In genomic region chr8:91445516-91445915, GRCm38 (mm10) we compare ENCODE assay signal across 19 mouse cellular contexts.
A peak's percentile ranks its signal among the peaks of the same experiment; 100 is the strongest.
DNase-seq lines count a peak whose midpoint lies in the region; ATAC-seq lines count a peak whose summit lies in the region.
"Had no signal": no experiment of that assay in that cellular context is flagged by ENCODE, and none has a peak within 500 bp of the region (broad histone marks: within the 10 kb centered on the region; RNA-seq: fewer than 3 reads in every experiment).

No protein-coding gene starts in this region.

- H3K27me3 ChIP-seq in embryonic facial prominence, embryonic 12.5 days: no peaks in the 10 kb centered on the region
- H3K27me3 ChIP-seq in limb, embryonic 13.5 days: no peaks in the 10 kb centered on the region
- H3K27me3 ChIP-seq: heart, embryonic 12.5 days; lung, embryonic 15.5 days; megakaryocyte, embryonic 14.5 days had no signal

- H3K4me3 ChIP-seq in embryonic facial prominence, embryonic 12.5 days: no peak overlapping the region
- H3K4me3 ChIP-seq in limb, embryonic 13.5 days: no peak overlapping the region
- H3K4me3 ChIP-seq: heart, embryonic 12.5 days; lung, embryonic 15.5 days; megakaryocyte, embryonic 14.5 days had no signal

- intact Hi-C loops in heart, postnatal 25 days (cut with DNase I): no loop called here

- H3K4me1 ChIP-seq in embryonic facial prominence, embryonic 12.5 days: peaks cover 28% of the 10 kb centered on the region
- H3K4me1 ChIP-seq in limb, embryonic 13.5 days: peaks cover 37% of the 10 kb centered on the region

- no peak overlapping the region for H3K4me2 ChIP-seq in embryonic facial prominence, embryonic 12.5 days (replicated peaks)
- no peak overlapping the region; the same call in 1 of the 2 replicates for H3K4me2 ChIP-seq in limb, embryonic 13.5 days (replicated peaks)
- H3K4me2 ChIP-seq: heart, embryonic 12.5 days; hindbrain, embryonic 14.5 days; liver, embryonic 11.5 days; lung, embryonic 15.5 days had no signal

- no peaks in the 10 kb centered on the region for H3K9me3 ChIP-seq in embryonic facial prominence, embryonic 12.5 days
- no peaks in the 10 kb centered on the region for H3K9me3 ChIP-seq in limb, embryonic 13.5 days
- H3K9me3 ChIP-seq: G1E; heart, embryonic 12.5 days; lung, embryonic 15.5 days; megakaryocyte, embryonic 14.5 days had no signal

- no peak for ATAC-seq in embryonic facial prominence, embryonic 12.5 days (ENCODE audit: insufficient number of reproducible peaks, insufficient read depth, low FRiP score, low TSS enrichment)
- peak; percentile 33; the same call in 1 of the 2 replicates for ATAC-seq in limb, embryonic 13.5 days (ENCODE audit: low FRiP score, low read depth)
- ATAC-seq: forebrain, postnatal 0 days had no signal

- WGBS in embryonic facial prominence, embryonic 12.5 days: 48% methylated on average over 10 of the region's 10 CpGs
- 37% methylated on average over 10 of the region's 10 CpGs for WGBS in limb, embryonic 13.5 days

- H3K36me3 ChIP-seq in embryonic facial prominence, embryonic 12.5 days: 0 out of 2 replicates have a peak, but pooled peaks cover 3% of the 10 kb centered on the region
- 0 out of 2 replicates have a peak, but pooled peaks cover 3% of the 10 kb centered on the region for H3K36me3 ChIP-seq in limb, embryonic 13.5 days
- H3K36me3 ChIP-seq: heart, embryonic 12.5 days had no signal

- DNase-seq in heart, adult 18-20 months: peak; percentile 33 to 35
- no peak for DNase-seq in heart, postnatal 25 days (ENCODE audit: low spot score)
- peak; percentile 20 to 38 for DNase-seq in kidney, postnatal 4 days
- no peak for DNase-seq in kidney, postnatal 14 days
- DNase-seq in liver: no peak
- DNase-seq in spleen, adult 18-20 months: no peak
- DNase-seq: adrenal gland, postnatal 25 days; cerebellum, postnatal 10 days; forebrain, postnatal 0 days; right cerebral cortex, postnatal 14 days; thymus, postnatal 14 days had no signal

- H3K27ac ChIP-seq in embryonic facial prominence, embryonic 12.5 days: peak overlapping the region; percentile 63
- peak overlapping the region; percentile 81 for H3K27ac ChIP-seq in limb, embryonic 13.5 days
- H3K27ac ChIP-seq: hindbrain, embryonic 14.5 days; lung, embryonic 15.5 days had no signal

- no peak overlapping the region for H3K9ac ChIP-seq in embryonic facial prominence, embryonic 12.5 days
- 0 out of 2 replicates have a peak overlapping the region, but pooled peaks have one; percentile 4 for H3K9ac ChIP-seq in limb, embryonic 13.5 days
- H3K9ac ChIP-seq: forebrain, postnatal 0 days; heart, embryonic 12.5 days; hindbrain, embryonic 14.5 days; lung, embryonic 15.5 days had no signal

Comparison
In these comparisons a context has a peak if more than half of its experiments do, and no peak if none do; other contexts are left out.
1. DNase-seq: peak in heart, adult 18-20 months (2 of 2) and kidney, postnatal 4 days (2 of 2); none in heart, postnatal 25 days (single experiment), kidney, postnatal 14 days (single experiment), liver (single experiment) and spleen, adult 18-20 months (0 of 2).